Mouse (Mus musculus): Measurements from ENCODE around the gene Ints3. TPM values are rescaled to one million over a fixed set of nuclear protein-coding genes. Genes with fewer than 3 reads are reported as not detected.
"Not testable (repeated sequence)": the region's sequence is repeated elsewhere in the genome, so short reads cannot be mapped to it uniquely, and the experiment has no call there.

Gene Ints3
- polyA plus RNA-seq, 1 experiment from 2014 or later, result 37.8 TPM

- Histone ChIP-seq H3K9ac (no peak overlapping the region), H3K36me3 (replicated peaks) (peaks cover 22% of the 10 kb centered on the region), H3K27ac (no peak overlapping the region), H3K4me2 (no peak overlapping the region), H3K4me3 (no peak overlapping the region), H3K27me3 (replicated peaks) (no peaks in the 10 kb centered on the region), H3K9me3 (no peaks in the 10 kb centered on the region), H3K4me1 (no peaks in the 10 kb centered on the region)
- WGBS, result 81% methylated on average over 2 of the region's 2 CpGs
- ATAC-seq (replicated peaks), result no peak
Measured at GRCm38 (mm10) chr3:90362346-90362745, 71.1 kb downstream of the Ints3 start.

GRCm38 (mm10) chr3:90361476-90361875, 71.9 kb downstream of the Ints3 start:
- Histone ChIP-seq H3K4me1 (no peaks in the 10 kb centered on the region), H3K27ac (no peak overlapping the region), H3K9ac (no peak overlapping the region), H3K36me3 (replicated peaks) (peaks cover 26% of the 10 kb centered on the region), H3K9me3 (no peaks in the 10 kb centered on the region), H3K4me2 (no peak overlapping the region), H3K4me3 (no peak overlapping the region), H3K27me3 (replicated peaks) (no peaks in the 10 kb centered on the region)
- ATAC-seq (replicated peaks), result no peak
- WGBS, result 88% methylated on average over 4 of the region's 4 CpGs

- Histone ChIP-seq H3K27ac (no peak overlapping the region), H3K4me3 (no peak overlapping the region), H3K9me3 (no peaks in the 10 kb centered on the region), H3K9ac (no peak overlapping the region), H3K4me2 (no peak overlapping the region), H3K27me3 (replicated peaks) (no peaks in the 10 kb centered on the region), H3K36me3 (replicated peaks) (peaks cover 46% of the 10 kb centered on the region), H3K4me1 (no peaks in the 10 kb centered on the region)
- ATAC-seq (replicated peaks), result no peak
- WGBS, result 91% methylated on average over 1 of the region's 1 CpGs
Measured at GRCm38 (mm10) chr3:90359230-90359629, 74.2 kb downstream of the Ints3 start.

- Histone ChIP-seq H3K27me3 (replicated peaks) (no peaks in the 10 kb centered on the region), H3K9ac (no peak overlapping the region), H3K36me3 (replicated peaks) (peaks cover 58% of the 10 kb centered on the region), H3K27ac (no peak overlapping the region), H3K4me3 (no peak overlapping the region), H3K4me1 (no peaks in the 10 kb centered on the region), H3K4me2 (no peak overlapping the region), H3K9me3 (no peaks in the 10 kb centered on the region)
- ATAC-seq (replicated peaks), result no peak
- WGBS, result 87% methylated on average over 7 of the region's 7 CpGs
Measured at GRCm38 (mm10) chr3:90357959-90358358, 75.5 kb downstream of the Ints3 start.

GRCm38 (mm10) chr3:90347847-90348246, 85.6 kb downstream of the Ints3 start:
- no peak for ATAC-seq (replicated peaks)
- H3K27ac ChIP-seq, result no peak overlapping the region
- H3K9me3 ChIP-seq, result no peaks in the 10 kb centered on the region
- no peak overlapping the region for H3K4me2 ChIP-seq
- H3K4me1 ChIP-seq, result no peaks in the 10 kb centered on the region
- H3K9ac ChIP-seq, result no peak overlapping the region
- H3K27me3 ChIP-seq (replicated peaks), result no peaks in the 10 kb centered on the region
- H3K36me3 ChIP-seq (replicated peaks), result peaks cover 33% of the 10 kb centered on the region
- H3K4me3 ChIP-seq, result no peak overlapping the region
- WGBS, result 97% methylated on average over 4 of the region's 4 CpGs

- not testable (repeated sequence) for H3K9me3 ChIP-seq; H3K4me3 ChIP-seq; H3K27me3 ChIP-seq (replicated peaks); H3K27ac ChIP-seq; H3K4me2 ChIP-seq; ATAC-seq (replicated peaks); H3K9ac ChIP-seq; H3K4me1 ChIP-seq
- H3K36me3 ChIP-seq (replicated peaks), result peaks cover 13% of the 10 kb centered on the region; the same call in 1 of the 2 replicates
- WGBS, result 66% methylated on average over 2 of the region's 2 CpGs
Measured at GRCm38 (mm10) chr3:90342853-90343252, 90.6 kb downstream of the Ints3 start.

Other genes starting within 250 kb of the Ints3 start
- gene Rps27, start 220.0 kb downstream of the Ints3 start, polyA plus RNA-seq (2015; fragmentation: Nextera tagmentation; extraction: Ambion mirVana), result 731 and 753 TPM in 2 replicates
- gene Rab13, start 219.9 kb downstream of the Ints3 start, polyA plus RNA-seq (2015; fragmentation: Nextera tagmentation; extraction: Ambion mirVana), result 23.8 and 26.0 TPM in 2 replicates
- 90.6 and 94.3 TPM in 2 replicates for gene Jtb, start 202.0 kb downstream of the Ints3 start, polyA plus RNA-seq (2015; fragmentation: Nextera tagmentation; extraction: Ambion mirVana)
- gene Creb3l4, start 190.1 kb downstream of the Ints3 start, polyA plus RNA-seq (2015; fragmentation: Nextera tagmentation; extraction: Ambion mirVana), result 1.6 and 2.3 TPM in 2 replicates
- gene Slc39a1, start 185.4 kb downstream of the Ints3 start, polyA plus RNA-seq (2015; fragmentation: Nextera tagmentation; extraction: Ambion mirVana), result 48.4 and 52.1 TPM in 2 replicates
- gene Crtc2, start 179.5 kb downstream of the Ints3 start, polyA plus RNA-seq (2015; fragmentation: Nextera tagmentation; extraction: Ambion mirVana), result 24.0 and 26.6 TPM in 2 replicates
- 7.4 and 11.2 TPM in 2 replicates for gene Dennd4b, start 168.4 kb downstream of the Ints3 start, polyA plus RNA-seq (2015; fragmentation: Nextera tagmentation; extraction: Ambion mirVana)
- 13.2 and 14.5 TPM in 2 replicates for gene Gatad2b, start 140.4 kb downstream of the Ints3 start, polyA plus RNA-seq (2015; fragmentation: Nextera tagmentation; extraction: Ambion mirVana)
- 35.1 and 38.6 TPM in 2 replicates for gene Slc27a3, start 43.7 kb downstream of the Ints3 start, polyA plus RNA-seq (2015; fragmentation: Nextera tagmentation; extraction: Ambion mirVana)
- 2.7 and 3.0 TPM in 2 replicates for gene Npr1, start 32.2 kb upstream of the Ints3 start, polyA plus RNA-seq (2015; fragmentation: Nextera tagmentation; extraction: Ambion mirVana)
- 263 and 264 TPM in 2 replicates for gene Ilf2, start 42.5 kb upstream of the Ints3 start, polyA plus RNA-seq (2015; fragmentation: Nextera tagmentation; extraction: Ambion mirVana)
- gene Snapin, start 57.4 kb upstream of the Ints3 start, polyA plus RNA-seq (2015; fragmentation: Nextera tagmentation; extraction: Ambion mirVana), result 83.4 and 89.2 TPM in 2 replicates
- gene Chtop, start 75.9 kb upstream of the Ints3 start, polyA plus RNA-seq (2015; fragmentation: Nextera tagmentation; extraction: Ambion mirVana), result 184 and 185 TPM in 2 replicates
- gene S100a1, start 80.8 kb upstream of the Ints3 start, polyA plus RNA-seq (2015; fragmentation: Nextera tagmentation; extraction: Ambion mirVana), result 11.5 and 13.4 TPM in 2 replicates
- 7.0 and 7.4 TPM in 2 replicates for gene S100a13, start 80.8 kb upstream of the Ints3 start, polyA plus RNA-seq (2015; fragmentation: Nextera tagmentation; extraction: Ambion mirVana)
- gene S100a14, start 93.2 kb upstream of the Ints3 start, polyA plus RNA-seq (2015; fragmentation: Nextera tagmentation; extraction: Ambion mirVana), result 0.40 TPM in 1 of 2 replicates, not detected in the other
- 32.3 and 35.2 TPM in 2 replicates for gene S100a16, start 103.6 kb upstream of the Ints3 start, polyA plus RNA-seq (2015; fragmentation: Nextera tagmentation; extraction: Ambion mirVana)
- 0.19 TPM in 1 of 2 replicates, not detected in the other for gene S100a3, start 127.0 kb upstream of the Ints3 start, polyA plus RNA-seq (2015; fragmentation: Nextera tagmentation; extraction: Ambion mirVana)
- not detected in 2 replicates for gene S100a2, start 156.6 kb upstream of the Ints3 start, polyA plus RNA-seq (2015; fragmentation: Nextera tagmentation; extraction: Ambion mirVana)
- not detected in 2 replicates for gene Gm42674, start 168.3 kb upstream of the Ints3 start, polyA plus RNA-seq (2015; fragmentation: Nextera tagmentation; extraction: Ambion mirVana)
- gene S100a4, start 170.1 kb upstream of the Ints3 start, polyA plus RNA-seq (2015; fragmentation: Nextera tagmentation; extraction: Ambion mirVana), result 0.52 and 0.78 TPM in 2 replicates
- gene S100a5, start 174.9 kb upstream of the Ints3 start, polyA plus RNA-seq (2015; fragmentation: Nextera tagmentation; extraction: Ambion mirVana), result not detected in 2 replicates
- 18.4 and 25.6 TPM in 2 replicates for gene S100a6, start 179.3 kb upstream of the Ints3 start, polyA plus RNA-seq (2015; fragmentation: Nextera tagmentation; extraction: Ambion mirVana)
- gene S100a7a, start 220.4 kb upstream of the Ints3 start, polyA plus RNA-seq (2015; fragmentation: Nextera tagmentation; extraction: Ambion mirVana), result not detected in 2 replicates
- gene S100a8, start 235.4 kb upstream of the Ints3 start, polyA plus RNA-seq (2015; fragmentation: Nextera tagmentation; extraction: Ambion mirVana), result 1.7 and 14.5 TPM in 2 replicates

All from midbrain, embryonic 15.5 days (tissue).